Mouse (Mus musculus) limb, embryonic 12.5 days (tissue): ENCODE data around the gene Tcf20. TPM values are rescaled to one million over a fixed set of nuclear protein-coding genes. Genes with fewer than 3 reads are reported as not detected.
"Not testable (repeated sequence)": the region's sequence is repeated elsewhere in the genome, so short reads cannot be mapped to it uniquely, and the experiment has no call there.

ENCODE experiments used
- ATAC-seq: fragments of 200-750 bp; cut with Nextera tagmentation; 2 replicates; pipeline ENCODE4 v1.8.0; 2017; ENCODE audit warnings: low read depth, moderate TSS enrichment; ENCODE audit not compliant: insufficient number of reproducible peaks, insufficient read depth, low FRiP score, low TSS enrichment
- H3K27ac ChIP-seq: fragments of 300-500 bp; sonication (generic); 2 replicates; pipeline ENCODE4 v1.5.1; 2016; ENCODE audit warnings: mild to moderate bottlenecking, moderate library complexity
- H3K27me3 ChIP-seq: fragments of 300-500 bp; sonication (generic); 2 replicates; pipeline ENCODE4 v1.6.1; 2016; ENCODE audit warnings: mild to moderate bottlenecking, moderate library complexity
- H3K36me3 ChIP-seq: fragments of 300-500 bp; sonication (generic); 2 replicates; pipeline ENCODE4 v1.6.1; 2016; ENCODE audit warnings: mild to moderate bottlenecking, moderate library complexity
- H3K4me1 ChIP-seq: fragments of 300-500 bp; sonication (generic); replicated peaks from 2 replicates; pipeline ENCODE4 v1.6.1; 2016
- H3K4me2 ChIP-seq: fragments of 300-500 bp; sonication (generic); 2 replicates; pipeline ENCODE4 v1.6.1; 2016; ENCODE audit warnings: mild to moderate bottlenecking, moderate library complexity
- H3K4me3 ChIP-seq: fragments of 300-500 bp; sonication (generic); replicated peaks from 2 replicates; pipeline ENCODE4 v1.5.1; 2016; ENCODE audit warnings: mild to moderate bottlenecking
- H3K9ac ChIP-seq: fragments of 300-500 bp; sonication (generic); replicated peaks from 2 replicates; pipeline ENCODE4 v1.6.1; 2016; ENCODE audit warnings: mild to moderate bottlenecking, moderate library complexity
- H3K9me3 ChIP-seq: fragments of 300-500 bp; sonication (generic); 2 replicates; pipeline ENCODE4 v1.6.1; 2016; ENCODE audit warnings: mild to moderate bottlenecking, moderate library complexity
- WGBS: fragments of 180-500 bp; shearing (Covaris S2); methylation state at CpG from one replicate; pipeline ENCODE4 v1.1.7; 2016; 5-methylcytosine and 5-hydroxymethylcytosine counted together
- polyA plus RNA-seq: library from polyadenylated mRNA; unstranded; fragments of >200 nt; fragmentation: Nextera tagmentation; extraction: Ambion mirVana; gene quantifications from 2 replicates; pipeline ENCODE4 v1.2.1, GENCODE M21; 2016

Tcf20 gene
- polyA plus RNA-seq, 1 experiment from 2014 or later, result 13.6 TPM

- no peaks in the 10 kb centered on the region for H3K9me3 ChIP-seq
- H3K27ac ChIP-seq, result no peak overlapping the region
- no peak overlapping the region for H3K9ac ChIP-seq
- no peaks in the 10 kb centered on the region for H3K27me3 ChIP-seq
- ATAC-seq, result no peak
- no peaks in the 10 kb centered on the region for H3K4me1 ChIP-seq
- no peak overlapping the region for H3K4me3 ChIP-seq
- WGBS, result 79% methylated on average over 5 of the region's 5 CpGs
- peaks cover 39% of the 10 kb centered on the region for H3K36me3 ChIP-seq
- no peak overlapping the region for H3K4me2 ChIP-seq
Measured at GRCm38 (mm10) chr15:82806969-82807763, 180.5 kb downstream of the Tcf20 start.

- H3K36me3 ChIP-seq, result peaks cover 17% of the 10 kb centered on the region
- whole genome bisulfite sequencing, result 71% methylated on average over 5 of the region's 5 CpGs
- H3K4me2 ChIP-seq, result no peak overlapping the region
- no peaks in the 10 kb centered on the region for H3K9me3 ChIP-seq
- no peak overlapping the region for H3K9ac ChIP-seq
- no peaks in the 10 kb centered on the region for H3K27me3 ChIP-seq
- H3K4me3 ChIP-seq, result no peak overlapping the region
- no peaks in the 10 kb centered on the region for H3K4me1 ChIP-seq
- no peak for ATAC-seq
- no peak overlapping the region for H3K27ac ChIP-seq
Measured at GRCm38 (mm10) chr15:82804708-82805639, 182.7 kb downstream of the Tcf20 start.

- no peak overlapping the region for H3K9ac ChIP-seq
- H3K27ac ChIP-seq, result no peak overlapping the region
- no peaks in the 10 kb centered on the region for H3K4me1 ChIP-seq
- 79% methylated on average over 3 of the region's 3 CpGs for WGBS
- H3K27me3 ChIP-seq, result no peaks in the 10 kb centered on the region
- H3K9me3 ChIP-seq, result no peaks in the 10 kb centered on the region
- H3K36me3 ChIP-seq, result no peaks in the 10 kb centered on the region
- H3K4me2 ChIP-seq, result no peak overlapping the region
- no peak for ATAC-seq
- H3K4me3 ChIP-seq, result no peak overlapping the region
Measured at GRCm38 (mm10) chr15:82795936-82796440, 191.7 kb downstream of the Tcf20 start.

- no peak within 1 kb of the TSS for H3K27ac ChIP-seq
- ATAC-seq, result no peak
- H3K4me2 ChIP-seq, result no peak within 1 kb of the TSS
- H3K4me3 ChIP-seq, result no peak within 1 kb of the TSS
- WGBS, result 91% methylated on average over 5 of the region's 5 CpGs
- no peaks in the 10 kb centered on the region for H3K9me3 ChIP-seq
- H3K4me1 ChIP-seq, result no peaks in the 10 kb centered on the region
- H3K9ac ChIP-seq, result no peak within 1 kb of the TSS
- no peaks in the 10 kb centered on the region for H3K27me3 ChIP-seq
- H3K36me3 ChIP-seq, result no peaks in the 10 kb centered on the region
Measured at GRCm38 (mm10) chr15:82794277-82794676, 193.4 kb downstream of the Tcf20 start, which contains the start of gene Cyp2d26. Gene Cyp2d26 (minus strand): TSS chr15:82794294.

GRCm38 (mm10) chr15:82793868-82794267, 193.8 kb downstream of the Tcf20 start:
- H3K4me3 ChIP-seq, result no peak overlapping the region
- no peaks in the 10 kb centered on the region for H3K9me3 ChIP-seq
- 90% methylated on average over 6 of the region's 6 CpGs for WGBS
- ATAC-seq, result no peak
- H3K9ac ChIP-seq, result no peak overlapping the region
- H3K4me1 ChIP-seq, result no peaks in the 10 kb centered on the region
- no peak overlapping the region for H3K4me2 ChIP-seq
- no peaks in the 10 kb centered on the region for H3K36me3 ChIP-seq
- H3K27ac ChIP-seq, result no peak overlapping the region
- no peaks in the 10 kb centered on the region for H3K27me3 ChIP-seq

- Histone ChIP-seq H3K9me3 (no peaks in the 10 kb centered on the region), H3K36me3 (no peaks in the 10 kb centered on the region), H3K4me2 (no peak overlapping the region), H3K27ac (no peak overlapping the region), H3K27me3 (no peaks in the 10 kb centered on the region), H3K4me1 (no peaks in the 10 kb centered on the region), H3K4me3 (no peak overlapping the region), H3K9ac (no peak overlapping the region)
- WGBS, result 73% methylated on average over 1 of the region's 1 CpGs
- no peak for ATAC-seq
Measured at GRCm38 (mm10) chr15:82793454-82793853, 194.2 kb downstream of the Tcf20 start.

- Histone ChIP-seq H3K9me3 (no peaks in the 10 kb centered on the region), H3K9ac (no peak overlapping the region), H3K4me3 (no peak overlapping the region), H3K4me2 (no peak overlapping the region), H3K4me1 (no peaks in the 10 kb centered on the region), H3K27me3 (no peaks in the 10 kb centered on the region), H3K27ac (no peak overlapping the region), H3K36me3 (no peaks in the 10 kb centered on the region)
- ATAC-seq, result no peak
- 90% methylated on average over 11 of the region's 11 CpGs for WGBS
Measured at GRCm38 (mm10) chr15:82792566-82792965, 195.1 kb downstream of the Tcf20 start.

GRCm38 (mm10) chr15:82784581-82784980, 203.1 kb downstream of the Tcf20 start:
- WGBS, result 83% methylated on average over 1 of the region's 1 CpGs

GRCm38 (mm10) chr15:82783800-82784199, 203.9 kb downstream of the Tcf20 start:
- WGBS, result 77% methylated on average over 1 of the region's 1 CpGs
- Histone ChIP-seq H3K27ac (no peak overlapping the region), H3K36me3 (no peaks in the 10 kb centered on the region), H3K9me3 (no peaks in the 10 kb centered on the region), H3K4me3 (no peak overlapping the region), H3K4me2 (no peak overlapping the region), H3K4me1 (no peaks in the 10 kb centered on the region), H3K9ac (no peak overlapping the region), H3K27me3 (no peaks in the 10 kb centered on the region)
- no peak for ATAC-seq

More at GRCm38 (mm10) chr15:82784581-82784980, 203.1 kb downstream of the Tcf20 start:
- Histone ChIP-seq H3K36me3 (no peaks in the 10 kb centered on the region), H3K4me2 (no peak overlapping the region), H3K9ac (no peak overlapping the region), H3K9me3 (no peaks in the 10 kb centered on the region), H3K27ac (no peak overlapping the region), H3K27me3 (no peaks in the 10 kb centered on the region), H3K4me3 (no peak overlapping the region), H3K4me1 (no peaks in the 10 kb centered on the region)
- ATAC-seq, result no peak

GRCm38 (mm10) chr15:82777856-82778255, 209.8 kb downstream of the Tcf20 start:
- H3K9me3 ChIP-seq, H3K36me3 ChIP-seq, H3K9ac ChIP-seq, ATAC-seq, H3K4me1 ChIP-seq, H3K4me3 ChIP-seq, H3K27ac ChIP-seq, H3K4me2 ChIP-seq, H3K27me3 ChIP-seq: not testable (repeated sequence)
- WGBS, result 78% methylated on average over 5 of the region's 5 CpGs

GRCm38 (mm10) chr15:82765943-82766342, 221.7 kb downstream of the Tcf20 start:
- H3K9ac ChIP-seq, result no peak overlapping the region
- no peak overlapping the region for H3K27ac ChIP-seq
- no peak overlapping the region for H3K4me3 ChIP-seq
- H3K27me3 ChIP-seq, result no peaks in the 10 kb centered on the region
- ATAC-seq, result no peak
- H3K4me2 ChIP-seq, result no peak overlapping the region
- no peaks in the 10 kb centered on the region for H3K4me1 ChIP-seq
- H3K9me3 ChIP-seq, result 0 out of 2 replicates have a peak, but pooled peaks cover 3% of the 10 kb centered on the region
- H3K36me3 ChIP-seq, result no peaks in the 10 kb centered on the region
- WGBS, result 93% methylated on average over 2 of the region's 2 CpGs
